Mouse (Mus musculus) brain, embryonic 14.5 days (tissue): ENCODE measurements around the gene Lmna.

Source experiments
- CTCF ChIP-seq: fragments of 200-500 bp; IDR thresholded peaks from 2 replicates; pipeline ENCODE4 v1.5.1; 2012; ENCODE audit warnings: inconsistent platforms, mild to moderate bottlenecking, moderate library complexity, borderline replicate concordance; ENCODE audit not compliant: insufficient read depth, insufficient read length; ENCODE audit errors: extremely low read depth
- POLR2A ChIP-seq: fragments of 200-500 bp; IDR thresholded peaks from 2 replicates; pipeline ENCODE4 v1.6.1; 2012; ENCODE audit warnings: mild to moderate bottlenecking, inconsistent platforms, borderline replicate concordance; ENCODE audit not compliant: poor library complexity, insufficient read depth, insufficient read length, severe bottlenecking; ENCODE audit errors: extremely low read depth

DNA sequence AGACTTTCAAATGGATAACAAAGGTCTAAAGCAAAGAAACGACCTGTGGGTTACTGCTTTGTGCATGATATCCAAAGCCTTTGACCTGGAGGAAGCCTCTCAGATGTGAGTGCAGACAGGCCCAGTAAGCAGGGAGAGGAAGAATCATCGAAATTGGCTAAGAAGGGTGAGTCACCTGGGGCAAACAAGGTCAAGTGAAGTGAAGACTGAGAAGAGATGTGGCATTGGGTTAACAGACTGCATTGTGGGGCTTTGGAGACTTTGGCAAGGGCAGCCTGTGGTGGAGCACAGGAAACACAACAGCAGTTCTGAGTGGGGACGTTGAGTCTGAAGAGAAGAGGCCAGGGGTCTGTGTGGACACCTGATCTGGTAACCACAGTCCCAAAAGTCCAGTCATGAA, 45.3 kb downstream of the Lmna start:
- TF ChIP-seq POLR2A (no peak), CTCF (no peak)
